Mouse (Mus musculus) midbrain, embryonic 10.5 days (tissue): ENCODE results near the gene Saa4. TPM values are rescaled to one million over a fixed set of nuclear protein-coding genes. Genes with fewer than 3 reads are reported as not detected.

Experiments
- DNase-seq: peaks from one replicate; pipeline ENCODE4 v3.0.0-alpha.2; 2017; ENCODE audit warnings: low spot score
- H3K27ac ChIP-seq: fragments of 300-500 bp; sonication (generic); replicated peaks from 2 replicates; pipeline ENCODE4 v1.5.1; 2016; ENCODE audit warnings: mild to moderate bottlenecking
- H3K27me3 ChIP-seq: fragments of 300-500 bp; sonication (generic); 2 replicates; pipeline ENCODE4 v1.6.1; 2016; ENCODE audit warnings: low read depth, mild to moderate bottlenecking; ENCODE audit not compliant: poor library complexity, severe bottlenecking
- H3K36me3 ChIP-seq: fragments of 300-500 bp; sonication (generic); 2 replicates; pipeline ENCODE4 v1.6.1; 2016; ENCODE audit warnings: mild to moderate bottlenecking, moderate library complexity
- H3K4me1 ChIP-seq: fragments of 300-500 bp; sonication (generic); 2 replicates; pipeline ENCODE4 v1.6.1; 2016
- H3K4me3 ChIP-seq: fragments of 300-500 bp; sonication (generic); 2 replicates; pipeline ENCODE4 v1.5.1; 2016; ENCODE audit warnings: mild to moderate bottlenecking, moderate library complexity
- H3K9me3 ChIP-seq: fragments of 300-500 bp; sonication (generic); replicated peaks from 2 replicates; pipeline ENCODE4 v1.6.1; 2016; ENCODE audit warnings: mild to moderate bottlenecking
- WGBS: fragments of 180-500 bp; shearing (Covaris S2); methylation state at CpG from one replicate; pipeline ENCODE4 v1.1.7; 2016; 5-methylcytosine and 5-hydroxymethylcytosine counted together
- polyA plus RNA-seq: library from polyadenylated mRNA; unstranded; fragments of >200 nt; fragmentation: Nextera tagmentation; extraction: Ambion mirVana; gene quantifications from 2 replicates; pipeline ENCODE4 v1.2.1, GENCODE M21; 2016

The Saa4 gene
- polyA plus RNA-seq, 1 experiment from 2014 or later: not detected

- 86% methylated on average over 12 of the region's 12 CpGs for WGBS
- Histone ChIP-seq H3K27me3 (no peaks in the 10 kb centered on the region), H3K27ac (no peak overlapping the region), H3K4me3 (no peak overlapping the region), H3K4me1 (no peaks in the 10 kb centered on the region), H3K9me3 (no peaks in the 10 kb centered on the region), H3K36me3 (no peaks in the 10 kb centered on the region)
- DNase-seq: no peak
These were observed 6.4 kb upstream of the Saa4 start for GRCm38 (mm10) chr7:46738561-46739460.

- no peaks in the 10 kb centered on the region for H3K27me3 ChIP-seq
- no peak for DNase-seq
- WGBS: 83% methylated on average over 2 of the region's 2 CpGs
- H3K4me3 ChIP-seq: no peak overlapping the region
- no peak overlapping the region for H3K27ac ChIP-seq
- H3K36me3 ChIP-seq: no peaks in the 10 kb centered on the region
- H3K4me1 ChIP-seq: no peaks in the 10 kb centered on the region
- H3K9me3 ChIP-seq: no peaks in the 10 kb centered on the region
These were observed 2.6 kb upstream of the Saa4 start for GRCm38 (mm10) chr7:46734983-46735382.

- H3K4me3 ChIP-seq: no peak overlapping the region
- no peaks in the 10 kb centered on the region for H3K4me1 ChIP-seq
- no peak for DNase-seq
- no peak overlapping the region for H3K27ac ChIP-seq
- H3K9me3 ChIP-seq: no peaks in the 10 kb centered on the region
- no peaks in the 10 kb centered on the region for H3K36me3 ChIP-seq
- H3K27me3 ChIP-seq: no peaks in the 10 kb centered on the region
- 85% methylated on average over 1 of the region's 1 CpGs for WGBS
These were observed 4.8 kb downstream of the Saa4 start for GRCm38 (mm10) chr7:46727584-46727983.

- DNase-seq: no peak
- 83% methylated on average over 5 of the region's 5 CpGs for WGBS
- H3K36me3 ChIP-seq: no peaks in the 10 kb centered on the region
- H3K27ac ChIP-seq: no peak overlapping the region
- no peaks in the 10 kb centered on the region for H3K9me3 ChIP-seq
- no peak overlapping the region for H3K4me3 ChIP-seq
- H3K27me3 ChIP-seq: 0 out of 2 replicates have a peak, but pooled peaks cover 7% of the 10 kb centered on the region
- H3K4me1 ChIP-seq: no peaks in the 10 kb centered on the region
These were observed 8.0 kb downstream of the Saa4 start for GRCm38 (mm10) chr7:46724396-46724795.

- Histone ChIP-seq H3K9me3 (no peaks in the 10 kb centered on the region), H3K36me3 (no peaks in the 10 kb centered on the region), H3K27ac (no peak overlapping the region), H3K4me1 (no peaks in the 10 kb centered on the region), H3K27me3 (0 out of 2 replicates have a peak, but pooled peaks cover 7% of the 10 kb centered on the region), H3K4me3 (no peak overlapping the region)
- no peak for DNase-seq
- WGBS: 92% methylated on average over 3 of the region's 3 CpGs
These were observed 8.6 kb downstream of the Saa4 start for GRCm38 (mm10) chr7:46723849-46724248.

- Histone ChIP-seq H3K36me3 (no peaks in the 10 kb centered on the region), H3K4me1 (no peaks in the 10 kb centered on the region), H3K9me3 (no peaks in the 10 kb centered on the region), H3K27ac (no peak overlapping the region), H3K4me3 (no peak overlapping the region), H3K27me3 (0 out of 2 replicates have a peak, but pooled peaks cover 7% of the 10 kb centered on the region)
- 97% methylated on average over 6 of the region's 6 CpGs for WGBS
- no peak for DNase-seq
These were observed 9.0 kb downstream of the Saa4 start for GRCm38 (mm10) chr7:46723354-46723753.

- H3K27me3 ChIP-seq: 0 out of 2 replicates have a peak, but pooled peaks cover 7% of the 10 kb centered on the region
- no peaks in the 10 kb centered on the region for H3K4me1 ChIP-seq
- 81% methylated on average over 9 of the region's 9 CpGs for WGBS
- DNase-seq: no peak
- H3K36me3 ChIP-seq: no peaks in the 10 kb centered on the region
- H3K27ac ChIP-seq: no peak overlapping the region
- no peaks in the 10 kb centered on the region for H3K9me3 ChIP-seq
- H3K4me3 ChIP-seq: no peak overlapping the region
These were observed 11.9 kb downstream of the Saa4 start for GRCm38 (mm10) chr7:46720460-46720859.

- H3K36me3 ChIP-seq: no peaks in the 10 kb centered on the region
- 88% methylated on average over 7 of the region's 7 CpGs for WGBS
These were observed 12.9 kb downstream of the Saa4 start for GRCm38 (mm10) chr7:46719526-46719925.

GRCm38 (mm10) chr7:46718591-46719270 is 13.7 kb downstream of the Saa4 start:
- Histone ChIP-seq H3K4me1 (no peaks in the 10 kb centered on the region), H3K4me3 (no peak overlapping the region), H3K9me3 (no peaks in the 10 kb centered on the region), H3K27me3 (0 out of 2 replicates have a peak, but pooled peaks cover 7% of the 10 kb centered on the region), H3K27ac (no peak overlapping the region), H3K36me3 (no peaks in the 10 kb centered on the region)
- 86% methylated on average over 7 of the region's 7 CpGs for WGBS
- no peak for DNase-seq

More at GRCm38 (mm10) chr7:46719526-46719925, 12.9 kb downstream of the Saa4 start:
- no peak for DNase-seq
- Histone ChIP-seq H3K4me1 (no peaks in the 10 kb centered on the region), H3K27me3 (0 out of 2 replicates have a peak, but pooled peaks cover 7% of the 10 kb centered on the region), H3K27ac (no peak overlapping the region), H3K9me3 (no peaks in the 10 kb centered on the region), H3K4me3 (no peak overlapping the region)

GRCm38 (mm10) chr7:46716897-46717296 is 15.5 kb downstream of the Saa4 start:
- 74% methylated on average over 5 of the region's 5 CpGs for WGBS
- DNase-seq: no peak
- H3K4me1 ChIP-seq: no peaks in the 10 kb centered on the region

GRCm38 (mm10) chr7:46715600-46715999 is 16.8 kb downstream of the Saa4 start, which contains the start of gene Saa3:
Gene Saa3, minus strand, starts transcription at chr7:46715700.
- no peak for DNase-seq
- Histone ChIP-seq H3K9me3 (no peaks in the 10 kb centered on the region), H3K4me1 (no peaks in the 10 kb centered on the region), H3K27me3 (0 out of 2 replicates have a peak, but pooled peaks cover 7% of the 10 kb centered on the region), H3K4me3 (no peak within 1 kb of the TSS), H3K36me3 (no peaks in the 10 kb centered on the region), H3K27ac (no peak within 1 kb of the TSS)
- 90% methylated on average over 5 of the region's 5 CpGs for WGBS

More at GRCm38 (mm10) chr7:46716897-46717296, 15.5 kb downstream of the Saa4 start:
- no peak overlapping the region for H3K27ac ChIP-seq
- 0 out of 2 replicates have a peak, but pooled peaks cover 7% of the 10 kb centered on the region for H3K27me3 ChIP-seq
- H3K9me3 ChIP-seq: no peaks in the 10 kb centered on the region
- no peak overlapping the region for H3K4me3 ChIP-seq
- no peaks in the 10 kb centered on the region for H3K36me3 ChIP-seq

GRCm38 (mm10) chr7:46714518-46714917 is 17.9 kb downstream of the Saa4 start:
- 36% methylated on average over 6 of the region's 6 CpGs for WGBS
- no peaks in the 10 kb centered on the region for H3K9me3 ChIP-seq
- no peak overlapping the region for H3K27ac ChIP-seq
- peaks cover 3% of the 10 kb centered on the region for H3K4me1 ChIP-seq
- H3K36me3 ChIP-seq: no peaks in the 10 kb centered on the region
- peak; percentile 46 for DNase-seq
- no peaks in the 10 kb centered on the region for H3K27me3 ChIP-seq
- no peak overlapping the region for H3K4me3 ChIP-seq
